Mouse (Mus musculus) retina, embryonic 14.5 days (tissue): ENCODE data around the gene Crybb1.

Source experiments
- DNase-seq: peaks from one replicate; pipeline ENCODE4 v3.0.0-alpha.2; 2015; ENCODE audit warnings: low spot score

Gene Crybb1

GRCm38 (mm10) chr5:112237866-112238570 is 17.6 kb upstream of the Crybb1 start:
- peak; percentile 71 for DNase-seq

- DNase-seq, result peak; percentile 76
Measured at GRCm38 (mm10) chr5:112238781-112239482, 16.7 kb upstream of the Crybb1 start.

GRCm38 (mm10) chr5:112240761-112241160 is 14.9 kb upstream of the Crybb1 start:
- peak; percentile 96 for DNase-seq

DNA sequence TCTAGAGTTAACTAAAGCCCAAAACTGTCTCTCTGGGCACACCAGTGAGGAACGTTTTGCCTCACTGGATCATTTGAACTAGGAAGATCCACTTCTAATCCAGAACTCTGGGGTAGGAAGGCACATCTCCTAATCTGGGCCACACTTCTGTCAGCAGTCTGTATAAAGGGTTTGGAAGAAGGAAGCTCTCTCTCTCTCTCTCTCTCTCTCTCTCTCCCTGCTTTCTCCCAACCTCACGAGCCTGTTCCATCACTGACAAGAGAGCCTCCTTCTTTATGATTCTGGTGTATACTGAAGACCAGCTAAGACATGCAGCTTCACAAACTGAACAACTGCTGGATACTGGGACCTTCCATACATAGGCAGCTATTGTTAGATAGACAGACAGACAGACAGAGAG is 13.8 kb upstream of the Crybb1 start:
- DNase-seq, result no peak

DNA sequence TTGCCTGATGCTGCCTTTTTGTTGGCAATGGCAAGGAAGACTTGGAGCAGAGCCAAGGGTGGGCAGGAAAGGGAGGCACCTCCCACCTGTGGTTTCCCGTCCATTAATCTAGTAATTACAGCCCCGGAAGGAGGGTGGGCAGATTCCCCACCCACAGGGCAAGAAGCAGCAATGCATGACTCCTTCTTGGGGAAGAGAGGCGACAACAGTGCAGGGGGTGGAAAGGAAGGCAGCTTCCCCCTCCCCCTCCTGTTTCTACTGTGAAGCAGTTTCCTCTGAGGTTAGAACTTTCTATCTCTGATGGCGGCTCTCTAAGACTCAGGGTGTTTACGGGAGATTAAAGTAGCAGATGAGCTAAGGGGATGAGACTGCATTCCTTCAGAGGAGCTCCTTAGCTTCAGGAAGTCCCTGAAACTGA is 13.2 kb upstream of the Crybb1 start:
- DNase-seq, result no peak

DNA sequence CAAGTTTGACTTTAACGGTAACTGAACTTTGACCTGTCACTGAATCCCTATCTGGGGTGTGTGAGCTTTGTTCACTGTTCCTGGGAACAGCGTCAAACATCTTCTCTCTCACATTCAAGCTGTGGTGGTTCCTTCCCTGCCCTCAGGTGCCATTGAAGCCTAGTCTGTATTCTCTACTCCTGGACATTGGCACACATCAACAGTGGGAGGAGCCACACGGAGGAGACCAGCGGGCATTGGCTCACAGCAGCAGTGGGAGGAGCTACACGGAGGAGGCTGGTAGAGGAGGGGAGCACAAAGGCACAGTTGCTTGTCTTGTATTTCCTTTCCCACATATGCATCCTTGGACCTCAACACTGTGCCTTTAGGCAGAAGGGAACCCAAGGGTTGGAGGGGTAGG is 12.6 kb upstream of the Crybb1 start:
- DNase-seq, result no peak

GRCm38 (mm10) chr5:112243539-112244274 is 11.9 kb upstream of the Crybb1 start:
- DNase-seq, result no peak

- no peak for DNase-seq
Measured at GRCm38 (mm10) chr5:112244275-112244562, 11.4 kb upstream of the Crybb1 start.

GRCm38 (mm10) chr5:112244890-112245615 is 10.6 kb upstream of the Crybb1 start:
- no peak for DNase-seq

DNA sequence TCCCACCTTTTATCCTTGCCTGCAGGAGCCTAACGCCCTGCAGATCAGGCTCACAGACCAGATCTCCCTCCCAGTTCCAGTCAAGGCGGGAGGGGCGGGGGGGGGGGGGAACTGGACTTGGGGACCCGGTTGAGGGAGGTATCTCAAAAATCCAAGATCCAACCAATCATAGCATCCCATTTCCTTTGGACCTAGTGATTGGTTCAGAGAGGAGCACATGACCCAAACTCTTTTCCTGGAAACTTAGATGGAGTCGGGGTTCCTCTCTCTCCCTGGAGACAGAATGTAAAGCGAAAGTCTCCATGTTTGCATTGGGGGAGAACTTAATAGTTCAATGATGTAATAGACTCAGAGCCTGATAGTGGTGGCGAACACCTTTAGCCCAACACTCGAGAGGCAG is 8.2 kb upstream of the Crybb1 start:
- no peak for DNase-seq

DNA sequence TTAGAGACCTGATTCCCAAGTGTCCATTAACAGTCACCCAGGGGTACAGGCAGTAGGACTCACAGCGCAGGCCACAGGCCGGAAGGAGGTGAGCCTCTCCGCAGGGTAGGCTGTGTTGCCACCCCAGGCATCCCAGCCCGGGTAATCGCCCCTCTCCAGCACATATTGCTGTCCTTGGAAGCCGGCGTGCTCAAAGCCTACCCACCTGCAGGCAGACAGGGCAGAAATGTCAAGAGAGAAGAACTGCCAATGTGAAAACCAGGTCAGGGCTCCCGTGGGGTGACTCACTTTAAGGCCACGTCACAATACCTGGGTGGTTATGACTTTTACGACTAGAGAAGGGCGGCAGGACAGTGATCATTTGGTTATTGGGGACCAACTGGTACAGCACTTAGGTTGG is 6.5 kb upstream of the Crybb1 start:
- DNase-seq, result no peak

DNA sequence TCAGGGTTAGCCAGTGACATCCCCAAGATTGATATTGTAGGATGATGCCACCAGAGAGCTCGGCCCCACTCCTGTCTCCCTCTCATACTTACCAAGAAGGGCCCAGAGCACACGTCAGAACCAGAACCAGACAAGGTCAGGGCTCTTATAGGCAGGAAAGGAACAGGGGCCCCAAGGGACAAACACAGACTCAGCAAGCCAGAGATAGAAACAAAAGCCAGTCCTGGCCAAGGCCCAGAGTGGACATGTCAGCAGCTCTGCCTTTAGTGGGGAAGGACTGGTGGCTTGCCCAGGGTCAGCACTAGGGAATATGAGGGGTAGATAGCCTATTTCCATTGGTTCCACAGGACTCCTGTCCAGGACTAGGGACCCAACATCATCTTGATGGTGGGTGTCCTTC is 3.2 kb upstream of the Crybb1 start, which contains the start of gene Cryba4:
Gene Cryba4 (minus strand): TSS at position 119 of the 400 bp plus-strand sequence.
- no peak for DNase-seq

DNA sequence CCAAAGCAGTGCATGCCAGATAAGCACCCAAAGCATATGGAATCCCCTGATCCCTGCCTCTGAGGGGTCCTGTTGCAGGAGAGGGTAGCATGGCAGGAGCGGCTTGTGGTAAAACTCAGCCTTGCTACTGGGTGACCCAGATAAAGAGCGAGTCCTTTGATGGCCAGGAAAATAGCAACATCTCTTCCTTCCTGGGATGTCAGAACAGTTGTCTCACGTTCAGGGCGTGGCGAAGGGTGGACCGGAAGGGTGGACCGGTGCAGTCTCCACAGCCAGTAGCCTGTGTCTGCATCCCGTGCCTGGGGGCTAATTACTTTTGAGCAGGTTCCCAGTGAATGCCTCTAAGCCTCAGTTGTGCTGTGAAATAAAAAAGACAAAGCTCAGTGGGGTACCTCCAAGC is 2.4 kb upstream of the Crybb1 start:
- no peak for DNase-seq

- DNase-seq, result no peak
Measured at GRCm38 (mm10) chr5:112254282-112254806, 1.3 kb upstream of the Crybb1 start.

DNA sequence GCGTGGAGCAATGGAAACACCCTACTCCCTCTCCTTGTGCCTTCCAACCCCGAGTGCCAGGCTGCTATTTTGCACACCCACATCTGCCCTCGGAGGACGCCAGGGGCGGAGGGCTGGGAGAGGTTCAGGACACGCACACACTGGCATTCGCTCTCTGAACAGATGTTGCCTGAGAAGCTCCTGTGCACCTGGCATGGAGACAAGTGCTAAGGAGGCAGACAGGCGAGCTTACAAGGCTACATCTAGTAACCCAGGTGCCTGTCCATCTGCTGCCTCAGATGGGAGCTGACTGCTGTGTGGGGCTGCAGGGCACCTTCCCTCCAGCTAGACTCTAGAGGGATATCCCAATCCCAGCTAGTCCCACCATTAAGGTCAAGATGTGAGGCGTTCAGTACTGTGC is 842 bp downstream of the Crybb1 start:
- no peak for DNase-seq

DNA sequence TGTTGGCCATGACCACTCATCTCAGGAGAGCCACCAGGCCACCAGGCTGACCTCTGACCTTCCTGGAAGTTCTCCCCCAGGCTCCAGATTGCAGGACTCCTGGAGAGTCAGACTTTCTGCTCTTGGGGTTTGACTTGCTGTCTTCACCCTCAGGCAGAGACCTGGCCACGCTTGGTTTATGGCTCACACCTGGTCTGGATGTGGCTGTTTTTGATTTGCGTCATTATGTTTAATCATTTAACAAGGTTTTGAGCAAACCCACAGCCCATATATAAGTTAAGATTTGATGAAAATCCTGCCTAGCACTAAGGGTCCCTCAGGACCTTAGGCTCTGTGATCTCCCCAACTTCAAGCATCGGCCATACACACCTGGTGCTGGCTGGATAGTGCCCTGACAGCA is 2.3 kb downstream of the Crybb1 start:
- DNase-seq, result no peak

DNA sequence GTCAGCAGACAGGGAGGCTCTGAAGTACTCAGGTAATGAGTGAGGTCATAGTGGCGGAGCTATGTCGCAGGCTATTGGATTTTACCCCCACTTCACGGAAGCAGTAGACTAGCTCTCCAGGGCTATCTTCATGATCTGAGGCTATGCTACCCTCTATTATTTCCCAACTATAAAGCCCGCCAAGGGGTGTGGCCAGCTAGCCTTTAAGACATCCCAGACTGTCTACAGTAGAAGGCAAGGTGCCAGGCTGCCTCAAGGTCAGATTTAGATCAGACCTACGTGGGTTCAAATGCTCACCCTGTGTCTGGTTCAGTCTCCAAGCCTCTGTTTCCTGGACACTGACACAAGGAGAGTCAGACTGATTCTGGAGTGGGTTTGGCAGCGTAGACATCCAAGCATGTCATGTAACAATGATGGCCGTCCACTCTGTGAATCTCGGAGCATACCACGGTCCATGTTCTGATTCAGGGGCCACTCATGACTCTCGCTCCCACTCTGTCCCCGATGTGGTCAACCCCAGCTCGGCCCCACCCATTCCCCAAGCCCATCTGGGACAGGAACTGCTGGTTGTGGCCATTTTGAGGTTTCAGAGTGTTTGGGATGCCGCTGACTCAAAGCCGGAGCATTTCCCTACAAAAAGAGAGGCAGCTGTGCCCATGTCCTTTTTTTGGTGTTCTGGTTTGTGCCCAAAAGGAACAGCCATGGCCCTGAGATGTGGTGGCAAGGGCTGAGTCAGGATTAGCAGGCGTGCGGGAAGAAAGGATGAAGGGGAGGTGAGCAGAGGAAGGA is 4.4 kb downstream of the Crybb1 start:
- DNase-seq, result no peak

DNA sequence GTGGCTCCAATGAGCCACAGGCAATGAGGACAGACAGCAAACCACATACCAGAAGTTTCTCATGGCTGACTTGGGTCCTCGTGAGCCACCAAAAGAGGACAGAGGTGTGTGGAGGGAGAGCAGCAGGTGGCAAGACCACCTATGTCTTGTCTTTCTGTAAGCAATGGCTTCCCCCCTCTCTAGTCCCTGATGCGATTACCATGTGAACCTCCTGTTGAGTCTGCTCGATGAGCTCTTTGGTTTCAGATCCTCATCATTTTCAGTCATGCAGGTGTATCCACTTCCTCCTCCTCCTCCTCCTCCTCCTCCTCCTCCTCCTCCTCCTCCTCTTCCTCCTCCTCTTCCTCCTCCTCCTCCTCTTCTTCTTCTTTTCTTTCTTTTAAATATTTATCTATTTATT is 5.2 kb downstream of the Crybb1 start:
- DNase-seq, result no peak

DNA sequence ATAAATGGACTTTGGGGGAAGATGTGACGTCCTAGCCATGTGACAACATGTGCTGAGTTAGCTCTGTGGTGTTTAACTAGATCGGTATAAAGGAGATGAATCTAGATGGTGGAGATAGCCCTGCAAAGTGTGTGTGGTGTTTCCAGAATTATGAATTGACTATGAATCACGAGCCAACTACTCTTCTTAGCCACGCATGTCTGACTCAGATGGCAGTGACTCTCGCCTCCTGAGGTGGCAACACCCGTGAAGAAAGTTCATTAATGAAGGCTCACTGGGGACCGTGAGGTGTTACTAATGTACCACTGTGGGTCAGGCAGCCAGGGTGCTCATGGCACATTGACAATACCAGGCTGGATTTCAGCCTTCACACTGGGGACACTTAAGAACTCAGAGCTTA is 8.5 kb downstream of the Crybb1 start:
- no peak for DNase-seq

- DNase-seq, result no peak
Measured at GRCm38 (mm10) chr5:112265110-112265509, 9.5 kb downstream of the Crybb1 start.

GRCm38 (mm10) chr5:112265515-112265914 is 9.9 kb downstream of the Crybb1 start:
- peak; percentile 58 for DNase-seq
